Mouse (Mus musculus): Measurements from ENCODE around the gene Gm10354. TPM values are rescaled to one million over a fixed set of nuclear protein-coding genes. Genes with fewer than 3 reads are reported as not detected.
A peak's percentile ranks its signal among the peaks of the same experiment; 100 is the strongest.
"Not testable (repeated sequence)": the region's sequence is repeated elsewhere in the genome, so short reads cannot be mapped to it uniquely, and the experiment has no call there.

Gene Gm10354
- polyA plus RNA-seq, 1 experiment from 2014 or later, result not detected

GRCm38 (mm10) chr5:14994124-14994523 lies 15.4 kb upstream of the Gm10354 start:
- not testable (repeated sequence) for H3K27ac ChIP-seq, H3K36me3 ChIP-seq, H3K9ac ChIP-seq, H3K4me1 ChIP-seq, H3K9me3 ChIP-seq, H3K4me2 ChIP-seq, H3K4me3 ChIP-seq, H3K27me3 ChIP-seq
- WGBS, result 81% methylated on average over 6 of the region's 6 CpGs
- peak; percentile 87 for ATAC-seq (ENCODE audit: insufficient number of reproducible peaks, low FRiP score, low TSS enrichment, low read depth)

GRCm38 (mm10) chr5:14990375-14991158 lies 11.8 kb upstream of the Gm10354 start:
- H3K4me1 ChIP-seq, H3K4me2 ChIP-seq, H3K4me3 ChIP-seq, H3K27me3 ChIP-seq, H3K27ac ChIP-seq, H3K9ac ChIP-seq, H3K9me3 ChIP-seq, H3K36me3 ChIP-seq: not testable (repeated sequence)
- ATAC-seq (ENCODE audit: insufficient number of reproducible peaks, low FRiP score, low TSS enrichment, low read depth), result peak; percentile 74; the same call in 1 of the 2 replicates
- 76% methylated on average over 8 of the region's 8 CpGs for WGBS

GRCm38 (mm10) chr5:14986649-14987387 lies 8.1 kb upstream of the Gm10354 start:
- not testable (repeated sequence) for H3K9me3 ChIP-seq, H3K4me3 ChIP-seq, H3K9ac ChIP-seq, H3K27ac ChIP-seq, H3K27me3 ChIP-seq, H3K36me3 ChIP-seq, H3K4me2 ChIP-seq, H3K4me1 ChIP-seq
- ATAC-seq (ENCODE audit: insufficient number of reproducible peaks, low FRiP score, low TSS enrichment, low read depth), result peak; percentile 79
- 39% methylated on average over 6 of the region's 6 CpGs for WGBS

GRCm38 (mm10) chr5:14977368-14977767 lies 1.4 kb downstream of the Gm10354 start:
- not testable (repeated sequence) for H3K9ac ChIP-seq; H3K9me3 ChIP-seq; H3K27ac ChIP-seq; H3K27me3 ChIP-seq; H3K36me3 ChIP-seq; H3K4me3 ChIP-seq; H3K4me1 ChIP-seq; H3K4me2 ChIP-seq; ATAC-seq (ENCODE audit: insufficient number of reproducible peaks, low FRiP score, low TSS enrichment, low read depth)
- WGBS, result 76% methylated on average over 4 of the region's 4 CpGs

- H3K36me3 ChIP-seq; H3K9me3 ChIP-seq; H3K4me3 ChIP-seq; H3K27ac ChIP-seq; H3K9ac ChIP-seq; H3K4me1 ChIP-seq; H3K27me3 ChIP-seq; ATAC-seq (ENCODE audit: insufficient number of reproducible peaks, low FRiP score, low TSS enrichment, low read depth); H3K4me2 ChIP-seq: not testable (repeated sequence)
- 63% methylated on average over 4 of the region's 4 CpGs for WGBS
Measured at GRCm38 (mm10) chr5:14975294-14975693, 3.4 kb downstream of the Gm10354 start.

GRCm38 (mm10) chr5:14972841-14973240 lies 5.9 kb downstream of the Gm10354 start:
- ATAC-seq (ENCODE audit: insufficient number of reproducible peaks, low FRiP score, low TSS enrichment, low read depth); H3K9me3 ChIP-seq; H3K4me3 ChIP-seq; H3K27ac ChIP-seq; H3K36me3 ChIP-seq; H3K4me1 ChIP-seq; H3K4me2 ChIP-seq; H3K9ac ChIP-seq; H3K27me3 ChIP-seq: not testable (repeated sequence)
- 73% methylated on average over 3 of the region's 3 CpGs for WGBS

GRCm38 (mm10) chr5:14963821-14964220 lies 14.9 kb downstream of the Gm10354 start:
- H3K27ac ChIP-seq; H3K4me2 ChIP-seq; H3K4me1 ChIP-seq; H3K36me3 ChIP-seq; H3K27me3 ChIP-seq; ATAC-seq (ENCODE audit: insufficient number of reproducible peaks, low FRiP score, low TSS enrichment, low read depth); H3K9me3 ChIP-seq; H3K4me3 ChIP-seq; H3K9ac ChIP-seq: not testable (repeated sequence)
- WGBS, result 83% methylated on average over 13 of the region's 13 CpGs

GRCm38 (mm10) chr5:14961502-14961901 lies 17.2 kb downstream of the Gm10354 start:
- H3K9ac ChIP-seq, H3K36me3 ChIP-seq, H3K9me3 ChIP-seq, H3K4me2 ChIP-seq, H3K27me3 ChIP-seq, H3K4me1 ChIP-seq, H3K4me3 ChIP-seq, H3K27ac ChIP-seq: not testable (repeated sequence)
- ATAC-seq (ENCODE audit: insufficient number of reproducible peaks, low FRiP score, low TSS enrichment, low read depth), result 0 out of 2 replicates have a peak, but pooled peaks have one; percentile 80
- WGBS, result 78% methylated on average over 4 of the region's 4 CpGs

- not testable (repeated sequence) for H3K4me2 ChIP-seq, H3K27ac ChIP-seq, H3K4me1 ChIP-seq, H3K9ac ChIP-seq, H3K27me3 ChIP-seq, H3K36me3 ChIP-seq, H3K4me3 ChIP-seq
- peaks cover 10% of the 10 kb centered on the region for H3K9me3 ChIP-seq
- 83% methylated on average over 1 of the region's 1 CpGs for whole genome bisulfite sequencing
- ATAC-seq (ENCODE audit: insufficient number of reproducible peaks, low FRiP score, low TSS enrichment, low read depth), result peak; percentile 69; the same call in 1 of the 2 replicates
Measured at GRCm38 (mm10) chr5:14955928-14956706, 22.6 kb downstream of the Gm10354 start.

- not testable (repeated sequence) for H3K4me2 ChIP-seq
Measured at GRCm38 (mm10) chr5:14953587-14953986, 25.1 kb downstream of the Gm10354 start.

GRCm38 (mm10) chr5:14952749-14953148 lies 26.0 kb downstream of the Gm10354 start:
- H3K36me3 ChIP-seq; H3K4me1 ChIP-seq; H3K27me3 ChIP-seq; H3K4me2 ChIP-seq; H3K4me3 ChIP-seq; H3K27ac ChIP-seq; H3K9ac ChIP-seq; ATAC-seq (ENCODE audit: insufficient number of reproducible peaks, low FRiP score, low TSS enrichment, low read depth): not testable (repeated sequence)
- WGBS, result 71% methylated on average over 3 of the region's 3 CpGs
- peaks cover 14% of the 10 kb centered on the region for H3K9me3 ChIP-seq

More at GRCm38 (mm10) chr5:14953587-14953986, 25.1 kb downstream of the Gm10354 start:
- not testable (repeated sequence) for H3K27me3 ChIP-seq; H3K9ac ChIP-seq; H3K27ac ChIP-seq; H3K4me1 ChIP-seq; H3K36me3 ChIP-seq; ATAC-seq (ENCODE audit: insufficient number of reproducible peaks, low FRiP score, low TSS enrichment, low read depth); H3K4me3 ChIP-seq
- H3K9me3 ChIP-seq, result peaks cover 10% of the 10 kb centered on the region

GRCm38 (mm10) chr5:14951822-14952221 lies 26.9 kb downstream of the Gm10354 start:
- H3K4me3 ChIP-seq, H3K27ac ChIP-seq, H3K4me2 ChIP-seq, H3K36me3 ChIP-seq, H3K27me3 ChIP-seq, H3K9ac ChIP-seq, H3K4me1 ChIP-seq: not testable (repeated sequence)
- ATAC-seq (ENCODE audit: insufficient number of reproducible peaks, low FRiP score, low TSS enrichment, low read depth), result peak; percentile 56; the same call in 1 of the 2 replicates
- WGBS, result 67% methylated on average over 7 of the region's 7 CpGs
- H3K9me3 ChIP-seq, result peaks cover 14% of the 10 kb centered on the region
